Mouse (Mus musculus): Measurements from ENCODE around the gene Capn7. TPM values are rescaled to one million over a fixed set of nuclear protein-coding genes. Genes with fewer than 3 reads are reported as not detected.

Capn7 gene
- polyA plus RNA-seq, 1 experiment from 2014 or later: 36.8 TPM

- DNase-seq (ENCODE audit: low spot score): no peak
- WGBS: 57% methylated on average over 7 of the region's 7 CpGs
- peaks cover 2% of the 10 kb centered on the region for H3K4me1 ChIP-seq (ENCODE audit: control insufficient read depth, insufficient read depth, low read length)
- H3K36me3 ChIP-seq (ENCODE audit: control insufficient read depth, insufficient read depth, low read length): no peaks in the 10 kb centered on the region
- H3K9me3 ChIP-seq (ENCODE audit: control insufficient read depth, low read length): no peaks in the 10 kb centered on the region
- no peak overlapping the region for H3K27ac ChIP-seq (replicated peaks; ENCODE audit: low read depth, low read length)
- H3K27me3 ChIP-seq (ENCODE audit: control insufficient read depth, insufficient read depth, low read length): no peaks in the 10 kb centered on the region
- no peak overlapping the region for H3K4me2 ChIP-seq (ENCODE audit: low read depth, severe bottlenecking)
- H3K4me3 ChIP-seq (ENCODE audit: low read depth, low read length): no peak overlapping the region
- ATAC-seq (ENCODE audit: insufficient number of reproducible peaks, low FRiP score, low TSS enrichment, low read depth): no peak
- H3K9ac ChIP-seq (ENCODE audit: low read length): no peak overlapping the region
Measured at GRCm38 (mm10) chr14:31414967-31415376, 78.5 kb downstream of the Capn7 start.

- no peaks in the 10 kb centered on the region for H3K27me3 ChIP-seq (ENCODE audit: control insufficient read depth, insufficient read depth, low read length)
- DNase-seq (ENCODE audit: low spot score) (no peak), ATAC-seq (ENCODE audit: insufficient number of reproducible peaks, low FRiP score, low TSS enrichment, low read depth) (no peak)
- H3K9ac ChIP-seq (ENCODE audit: low read length): no peak overlapping the region
- peaks cover 2% of the 10 kb centered on the region for H3K4me1 ChIP-seq (ENCODE audit: control insufficient read depth, insufficient read depth, low read length)
- H3K36me3 ChIP-seq (ENCODE audit: control insufficient read depth, insufficient read depth, low read length): no peaks in the 10 kb centered on the region
- no peak overlapping the region for H3K4me3 ChIP-seq (ENCODE audit: low read depth, low read length)
- WGBS: 76% methylated on average over 3 of the region's 3 CpGs
- no peak overlapping the region for H3K27ac ChIP-seq (replicated peaks; ENCODE audit: low read depth, low read length)
- no peaks in the 10 kb centered on the region for H3K9me3 ChIP-seq (ENCODE audit: control insufficient read depth, low read length)
- no peak overlapping the region for H3K4me2 ChIP-seq (ENCODE audit: low read depth, severe bottlenecking)
Measured at GRCm38 (mm10) chr14:31416411-31416810, 80.0 kb downstream of the Capn7 start.

GRCm38 (mm10) chr14:31416835-31417549 is 80.6 kb downstream of the Capn7 start:
- H3K4me1 ChIP-seq (ENCODE audit: control insufficient read depth, insufficient read depth, low read length): peaks cover 2% of the 10 kb centered on the region
- H3K9ac ChIP-seq (ENCODE audit: low read length): no peak overlapping the region
- DNase-seq (ENCODE audit: low spot score) (no peak), ATAC-seq (ENCODE audit: insufficient number of reproducible peaks, low FRiP score, low TSS enrichment, low read depth) (no peak)
- H3K4me3 ChIP-seq (ENCODE audit: low read depth, low read length): no peak overlapping the region
- no peak overlapping the region for H3K27ac ChIP-seq (replicated peaks; ENCODE audit: low read depth, low read length)
- no peaks in the 10 kb centered on the region for H3K9me3 ChIP-seq (ENCODE audit: control insufficient read depth, low read length)
- H3K27me3 ChIP-seq (ENCODE audit: control insufficient read depth, insufficient read depth, low read length): no peaks in the 10 kb centered on the region
- 67% methylated on average over 16 of the region's 16 CpGs for WGBS
- H3K4me2 ChIP-seq (ENCODE audit: low read depth, severe bottlenecking): no peak overlapping the region
- H3K36me3 ChIP-seq (ENCODE audit: control insufficient read depth, insufficient read depth, low read length): no peaks in the 10 kb centered on the region

- ATAC-seq (ENCODE audit: insufficient number of reproducible peaks, low FRiP score, low TSS enrichment, low read depth): no peak
- H3K4me3 ChIP-seq (ENCODE audit: low read depth, low read length): no peak overlapping the region
- no peak for DNase-seq (ENCODE audit: low spot score)
- H3K27me3 ChIP-seq (ENCODE audit: control insufficient read depth, insufficient read depth, low read length): no peaks in the 10 kb centered on the region
- H3K4me1 ChIP-seq (ENCODE audit: control insufficient read depth, insufficient read depth, low read length): peaks cover 2% of the 10 kb centered on the region; the same call in 1 of the 2 replicates
- no peak overlapping the region for H3K27ac ChIP-seq (replicated peaks; ENCODE audit: low read depth, low read length)
- H3K4me2 ChIP-seq (ENCODE audit: low read depth, severe bottlenecking): no peak overlapping the region
- WGBS: 57% methylated on average over 4 of the region's 4 CpGs
- no peaks in the 10 kb centered on the region for H3K36me3 ChIP-seq (ENCODE audit: control insufficient read depth, insufficient read depth, low read length)
- no peaks in the 10 kb centered on the region for H3K9me3 ChIP-seq (ENCODE audit: control insufficient read depth, low read length)
- no peak overlapping the region for H3K9ac ChIP-seq (ENCODE audit: low read length)
Measured at GRCm38 (mm10) chr14:31419279-31419678, 82.8 kb downstream of the Capn7 start.

GRCm38 (mm10) chr14:31420135-31420534 is 83.7 kb downstream of the Capn7 start:
- WGBS: 92% methylated on average over 8 of the region's 8 CpGs
- Histone ChIP-seq H3K4me3 (ENCODE audit: low read depth, low read length) (no peak overlapping the region), H3K27ac (replicated peaks; ENCODE audit: low read depth, low read length) (no peak overlapping the region), H3K4me2 (ENCODE audit: low read depth, severe bottlenecking) (no peak overlapping the region), H3K4me1 (ENCODE audit: control insufficient read depth, insufficient read depth, low read length) (peaks cover 2% of the 10 kb centered on the region; the same call in 1 of the 2 replicates), H3K9ac (ENCODE audit: low read length) (no peak overlapping the region), H3K27me3 (ENCODE audit: control insufficient read depth, insufficient read depth, low read length) (no peaks in the 10 kb centered on the region), H3K9me3 (ENCODE audit: control insufficient read depth, low read length) (no peaks in the 10 kb centered on the region), H3K36me3 (ENCODE audit: control insufficient read depth, insufficient read depth, low read length) (no peaks in the 10 kb centered on the region)
- ATAC-seq (ENCODE audit: insufficient number of reproducible peaks, low FRiP score, low TSS enrichment, low read depth): no peak
- no peak for DNase-seq (ENCODE audit: low spot score)

GRCm38 (mm10) chr14:31420562-31420961 is 84.1 kb downstream of the Capn7 start:
- Histone ChIP-seq H3K9me3 (ENCODE audit: control insufficient read depth, low read length) (no peaks in the 10 kb centered on the region), H3K27me3 (ENCODE audit: control insufficient read depth, insufficient read depth, low read length) (no peaks in the 10 kb centered on the region), H3K27ac (replicated peaks; ENCODE audit: low read depth, low read length) (no peak overlapping the region), H3K4me1 (ENCODE audit: control insufficient read depth, insufficient read depth, low read length) (peaks cover 2% of the 10 kb centered on the region; the same call in 1 of the 2 replicates), H3K9ac (ENCODE audit: low read length) (no peak overlapping the region), H3K36me3 (ENCODE audit: control insufficient read depth, insufficient read depth, low read length) (no peaks in the 10 kb centered on the region), H3K4me2 (ENCODE audit: low read depth, severe bottlenecking) (no peak overlapping the region), H3K4me3 (ENCODE audit: low read depth, low read length) (no peak overlapping the region)
- no peak for ATAC-seq (ENCODE audit: insufficient number of reproducible peaks, low FRiP score, low TSS enrichment, low read depth)
- no peak for DNase-seq (ENCODE audit: low spot score)
- WGBS: 86% methylated on average over 7 of the region's 7 CpGs

GRCm38 (mm10) chr14:31420985-31421384 is 84.5 kb downstream of the Capn7 start:
- Histone ChIP-seq H3K9ac (ENCODE audit: low read length) (no peak overlapping the region), H3K36me3 (ENCODE audit: control insufficient read depth, insufficient read depth, low read length) (peaks cover 3% of the 10 kb centered on the region; the same call in 1 of the 2 replicates), H3K27ac (replicated peaks; ENCODE audit: low read depth, low read length) (no peak overlapping the region), H3K27me3 (ENCODE audit: control insufficient read depth, insufficient read depth, low read length) (no peaks in the 10 kb centered on the region), H3K4me2 (ENCODE audit: low read depth, severe bottlenecking) (no peak overlapping the region), H3K9me3 (ENCODE audit: control insufficient read depth, low read length) (no peaks in the 10 kb centered on the region), H3K4me1 (ENCODE audit: control insufficient read depth, insufficient read depth, low read length) (peaks cover 2% of the 10 kb centered on the region; the same call in 1 of the 2 replicates), H3K4me3 (ENCODE audit: low read depth, low read length) (no peak overlapping the region)
- 82% methylated on average over 7 of the region's 7 CpGs for whole genome bisulfite sequencing
- DNase-seq (ENCODE audit: low spot score): no peak
- no peak for ATAC-seq (ENCODE audit: insufficient number of reproducible peaks, low FRiP score, low TSS enrichment, low read depth)
